Mouse (Mus musculus) lung, embryonic 14.5 days (tissue): ENCODE data around the gene Ninj1. TPM values are rescaled to one million over a fixed set of nuclear protein-coding genes. Genes with fewer than 3 reads are reported as not detected.

Experiments used
- ATAC-seq: fragments of 200-750 bp; cut with Nextera tagmentation; 2 replicates; pipeline ENCODE4 v1.8.0; 2017; ENCODE audit warnings: mild to moderate bottlenecking, moderate TSS enrichment, moderate library complexity; ENCODE audit not compliant: insufficient read depth
- DNase-seq: peaks from one replicate; pipeline ENCODE4 v3.0.0-alpha.2; 2015
- H3K27ac ChIP-seq: fragments of 300-500 bp; sonication (generic); 2 replicates; pipeline ENCODE4 v1.5.1; 2014; ENCODE audit warnings: low read depth, mild to moderate bottlenecking, moderate library complexity
- H3K27me3 ChIP-seq: fragments of 300-500 bp; sonication (generic); 2 replicates; pipeline ENCODE4 v1.6.1; 2014; ENCODE audit warnings: low read length, control low read depth; ENCODE audit not compliant: insufficient read depth
- H3K36me3 ChIP-seq: fragments of 300-500 bp; sonication (generic); 2 replicates; pipeline ENCODE4 v1.6.1; 2014; ENCODE audit warnings: control low read depth; ENCODE audit not compliant: insufficient read depth
- H3K4me1 ChIP-seq: fragments of 300-500 bp; sonication (generic); 2 replicates; pipeline ENCODE4 v1.6.1; 2014; ENCODE audit warnings: antibody characterized with exemption, control low read depth; ENCODE audit not compliant: insufficient read depth
- H3K4me2 ChIP-seq: fragments of 300-500 bp; sonication (generic); 2 replicates; pipeline ENCODE4 v1.6.1; 2014; ENCODE audit warnings: mild to moderate bottlenecking
- H3K4me3 ChIP-seq: fragments of 300-500 bp; sonication (generic); 2 replicates; pipeline ENCODE4 v1.5.1; 2014; ENCODE audit warnings: low read depth, low read length
- H3K9ac ChIP-seq: fragments of 300-500 bp; sonication (generic); 2 replicates; pipeline ENCODE4 v1.6.1; 2014
- H3K9me3 ChIP-seq: fragments of 300-500 bp; sonication (generic); 2 replicates; pipeline ENCODE4 v1.6.1; 2016; ENCODE audit warnings: low read depth, low read length, control low read depth
- CTCF ChIP-seq: IDR thresholded peaks from 2 replicates; pipeline ENCODE4 v1.5.1; 2016; ENCODE audit warnings: antibody characterized with exemption, low read depth
- WGBS: fragments of 180-500 bp; shearing (Covaris S2); extraction: QIAGEN DNeasy Blood & Tissue Kit; methylation state at CpG from one replicate; pipeline ENCODE4 v1.1.7; 2014; 5-methylcytosine and 5-hydroxymethylcytosine counted together
- polyA plus RNA-seq: library from polyadenylated mRNA; unstranded; fragments of >200 nt; fragmentation: Nextera tagmentation; extraction: Ambion mirVana; gene quantifications from 2 replicates; pipeline ENCODE4 v1.2.1, GENCODE M21; 2014

The Ninj1 gene
- polyA plus RNA-seq, 1 experiment from 2014 or later, result 44.2 TPM

- 91% methylated on average over 2 of the region's 2 CpGs for WGBS
- Histone ChIP-seq H3K4me1 (no peaks in the 10 kb centered on the region), H3K27ac (no peak overlapping the region), H3K9ac (no peak overlapping the region), H3K4me2 (no peak overlapping the region), H3K27me3 (no peaks in the 10 kb centered on the region), H3K9me3 (no peaks in the 10 kb centered on the region), H3K4me3 (no peak overlapping the region), H3K36me3 (peaks cover 12% of the 10 kb centered on the region; the same call in 1 of the 2 replicates)
- ATAC-seq (no peak), DNase-seq (no peak)
- TF ChIP-seq CTCF, result no peak
Observed at GRCm38 (mm10) chr13:49206341-49206740, 19.1 kb downstream of the Ninj1 start.

GRCm38 (mm10) chr13:49209306-49209705 lies 22.0 kb downstream of the Ninj1 start:
- WGBS, result 37% methylated on average over 7 of the region's 7 CpGs
- Histone ChIP-seq H3K27me3 (no peaks in the 10 kb centered on the region), H3K4me3 (no peak overlapping the region), H3K4me2 (no peak overlapping the region), H3K4me1 (0 out of 2 replicates have a peak, but pooled peaks cover 12% of the 10 kb centered on the region), H3K9ac (no peak overlapping the region), H3K27ac (no peak overlapping the region), H3K9me3 (no peaks in the 10 kb centered on the region), H3K36me3 (peaks cover 6% of the 10 kb centered on the region; the same call in 1 of the 2 replicates)
- ATAC-seq, result peak; percentile 18; the same call in 1 of the 2 replicates
- no peak for TF ChIP-seq CTCF
- peak; percentile 28 for DNase-seq

GRCm38 (mm10) chr13:49212711-49213500 lies 25.6 kb downstream of the Ninj1 start:
- no peak overlapping the region for H3K4me3 ChIP-seq
- DNase-seq (no peak), ATAC-seq (no peak)
- no peaks in the 10 kb centered on the region for H3K27me3 ChIP-seq
- no peak for TF ChIP-seq CTCF
- H3K4me2 ChIP-seq, result no peak overlapping the region
- H3K27ac ChIP-seq, result no peak overlapping the region
- H3K4me1 ChIP-seq, result peaks cover 15% of the 10 kb centered on the region; the same call in 1 of the 2 replicates
- H3K9me3 ChIP-seq, result no peaks in the 10 kb centered on the region
- 80% methylated on average over 4 of the region's 4 CpGs for WGBS
- H3K36me3 ChIP-seq, result no peaks in the 10 kb centered on the region
- no peak overlapping the region for H3K9ac ChIP-seq

GRCm38 (mm10) chr13:49213531-49213932 lies 26.2 kb downstream of the Ninj1 start:
- Histone ChIP-seq H3K9ac (no peak overlapping the region), H3K27ac (no peak overlapping the region), H3K27me3 (no peaks in the 10 kb centered on the region), H3K9me3 (no peaks in the 10 kb centered on the region), H3K4me3 (no peak overlapping the region), H3K4me2 (0 out of 2 replicates have a peak overlapping the region, but pooled peaks have one; percentile 10), H3K4me1 (peaks cover 15% of the 10 kb centered on the region; the same call in 1 of the 2 replicates), H3K36me3 (no peaks in the 10 kb centered on the region)
- no peak for TF ChIP-seq CTCF
- ATAC-seq, result no peak
- WGBS, result 62% methylated on average over 4 of the region's 4 CpGs
- no peak for DNase-seq

- Histone ChIP-seq H3K9me3 (no peaks in the 10 kb centered on the region), H3K27ac (no peak overlapping the region), H3K9ac (no peak overlapping the region), H3K4me2 (peak overlapping the region; percentile 84), H3K36me3 (no peaks in the 10 kb centered on the region), H3K4me3 (peak overlapping the region; percentile 84; the same call in 1 of the 2 replicates), H3K27me3 (no peaks in the 10 kb centered on the region), H3K4me1 (peaks cover 15% of the 10 kb centered on the region; the same call in 1 of the 2 replicates)
- ATAC-seq (no peak), DNase-seq (no peak)
- no peak for TF ChIP-seq CTCF
- 71% methylated on average over 3 of the region's 3 CpGs for WGBS
Observed at GRCm38 (mm10) chr13:49214454-49214853, 27.2 kb downstream of the Ninj1 start.

GRCm38 (mm10) chr13:49215128-49215503 lies 27.8 kb downstream of the Ninj1 start:
- Histone ChIP-seq H3K36me3 (no peaks in the 10 kb centered on the region), H3K9me3 (no peaks in the 10 kb centered on the region), H3K9ac (peak overlapping the region; percentile 80), H3K27ac (peak overlapping the region; percentile 67), H3K4me2 (peak overlapping the region; percentile 84), H3K4me1 (peaks cover 15% of the 10 kb centered on the region; the same call in 1 of the 2 replicates), H3K27me3 (no peaks in the 10 kb centered on the region), H3K4me3 (peak overlapping the region; percentile 84)
- WGBS, result 6% methylated on average over 5 of the region's 5 CpGs
- ATAC-seq (no peak), DNase-seq (no peak)
- TF ChIP-seq CTCF, result no peak

- peak; percentile 93 for ATAC-seq
- TF ChIP-seq CTCF, result no peak
- no peaks in the 10 kb centered on the region for H3K9me3 ChIP-seq
- H3K4me1 ChIP-seq, result peaks cover 15% of the 10 kb centered on the region; the same call in 1 of the 2 replicates
- peak within 1 kb of the TSS; percentile 84 for H3K4me2 ChIP-seq
- H3K9ac ChIP-seq, result peak within 1 kb of the TSS; percentile 80
- peak within 1 kb of the TSS; percentile 80 for H3K27ac ChIP-seq
- WGBS, result under 1% methylated on average over 78 of the region's 78 CpGs
- DNase-seq, result peak; percentile 98
- H3K27me3 ChIP-seq, result no peaks in the 10 kb centered on the region
- H3K4me3 ChIP-seq, result peak within 1 kb of the TSS; percentile 84
- no peaks in the 10 kb centered on the region for H3K36me3 ChIP-seq
Observed at GRCm38 (mm10) chr13:49215504-49216219, 28.4 kb downstream of the Ninj1 start, which contains the start of gene Card19. Card19 (minus strand) TSS chr13:49216037.
